Mouse (Mus musculus) thymus, adult 2 months (tissue): ENCODE measurements around the gene Slc27a4.

Experiments used
- CTCF ChIP-seq: fragments of 200-500 bp; IDR thresholded peaks from 2 replicates; pipeline ENCODE4 v1.5.1; 2012; ENCODE audit warnings: mild to moderate bottlenecking, control low read depth, low read length, moderate library complexity, borderline replicate concordance; ENCODE audit not compliant: control insufficient read depth, poor library complexity, insufficient read depth; ENCODE audit errors: extremely low read depth
- POLR2A ChIP-seq: fragments of 200-500 bp; IDR thresholded peaks from 2 replicates; pipeline ENCODE4 v1.6.1; 2012; ENCODE audit warnings: mild to moderate bottlenecking, low read length, control low read depth, moderate library complexity; ENCODE audit not compliant: control insufficient read depth, poor library complexity, insufficient read depth; ENCODE audit errors: extremely low read depth

DNA sequence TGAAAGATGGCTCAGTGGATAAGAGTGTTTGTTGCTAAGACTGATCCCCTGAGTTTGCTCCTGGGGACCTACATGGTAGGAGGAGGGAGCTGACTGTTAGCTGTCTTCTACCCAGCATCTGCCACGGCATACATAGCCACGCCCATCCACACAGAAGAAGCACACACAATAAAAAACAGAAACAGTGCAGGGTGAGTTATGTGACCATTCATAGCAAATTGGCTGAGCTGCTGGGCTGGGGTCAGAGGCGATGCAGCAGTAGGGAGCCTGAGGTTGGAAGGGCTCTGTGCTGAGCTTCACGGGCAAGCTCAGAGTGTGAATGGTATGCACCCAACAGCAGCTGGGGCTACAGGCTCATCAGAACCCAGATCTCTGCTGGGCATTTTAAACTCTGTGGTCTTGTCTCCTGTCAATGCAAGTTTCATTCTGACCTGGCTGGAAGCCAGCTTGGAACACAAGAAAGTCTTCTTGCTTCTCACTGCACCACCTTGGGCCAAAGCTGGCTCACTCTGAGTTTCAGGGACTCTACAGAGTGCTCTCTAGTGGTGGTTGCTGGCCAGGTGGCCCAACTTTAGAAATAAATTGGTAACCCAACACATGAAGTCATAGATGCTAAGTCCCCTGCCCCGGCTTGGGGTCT is 47.5 kb downstream of the Slc27a4 start:
- TF ChIP-seq POLR2A (no peak), CTCF (no peak)
